Mouse (Mus musculus): Measurements from ENCODE around the gene Olfr1058. TPM values are rescaled to one million over a fixed set of nuclear protein-coding genes. Genes with fewer than 3 reads are reported as not detected.
"Not testable (repeated sequence)": the region's sequence is repeated elsewhere in the genome, so short reads cannot be mapped to it uniquely, and the experiment has no call there.

Olfr1058 gene
- polyA plus RNA-seq (2012; rRNA removed), result not detected in 2 replicates

DNA sequence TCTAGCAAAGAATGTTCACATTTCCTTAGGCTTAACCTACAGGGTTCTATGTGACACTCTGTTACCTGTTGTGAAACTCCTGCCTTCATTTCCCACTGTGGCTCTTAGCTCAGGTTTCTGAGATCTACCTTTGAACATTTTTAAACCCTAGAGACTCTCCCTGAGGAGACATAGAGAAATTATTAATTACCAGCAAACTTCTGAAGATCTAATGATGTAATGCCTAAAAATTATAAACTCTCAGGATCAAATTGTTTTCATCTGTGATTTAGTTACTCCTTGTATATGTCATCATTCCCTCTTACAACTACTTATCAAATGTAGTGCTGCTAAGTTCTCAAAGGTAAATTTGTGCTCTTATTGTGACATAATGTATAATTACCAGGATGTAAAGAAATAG, at the start of gene Olfr1058:
Gene Olfr1058 (minus strand): TSS at position 101 of the 400 bp plus-strand sequence.
- DNase-seq; H3K36me3 ChIP-seq (ENCODE audit: control insufficient read depth, insufficient read depth, low read length); H3K4me1 ChIP-seq (ENCODE audit: control insufficient read depth, insufficient read depth, low read length); H3K27ac ChIP-seq (ENCODE audit: insufficient read depth, low read depth, low read length); H3K4me3 ChIP-seq (ENCODE audit: insufficient read depth, low read depth, low read length); H3K27me3 ChIP-seq (replicated peaks; ENCODE audit: control insufficient read depth, insufficient read depth, low read length): not testable (repeated sequence)

DNA sequence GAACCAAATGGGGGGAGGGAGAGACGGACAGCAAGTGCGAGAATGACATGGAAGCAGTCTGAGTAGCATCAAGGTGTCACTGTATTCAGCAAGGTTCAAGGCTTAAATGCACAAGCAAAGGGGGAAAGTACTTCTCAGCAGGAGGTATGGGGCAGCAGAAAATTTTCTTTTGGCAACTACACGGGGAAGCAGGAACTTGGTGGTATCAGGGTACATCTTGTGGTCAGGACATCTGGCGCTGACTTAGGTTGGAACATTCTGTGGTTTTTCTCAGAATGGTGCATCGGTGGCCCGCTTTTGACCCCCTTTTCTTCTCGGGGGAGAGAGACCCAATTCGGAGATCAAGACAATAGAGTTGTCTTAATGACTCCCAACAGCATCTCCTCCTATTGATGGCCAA, 40.1 kb upstream of the Olfr1058 start:
- DNase-seq; H3K4me1 ChIP-seq (ENCODE audit: control insufficient read depth, insufficient read depth, low read length): not testable (repeated sequence)
- WGBS, result 88% methylated on average over 8 of the region's 8 CpGs

DNA sequence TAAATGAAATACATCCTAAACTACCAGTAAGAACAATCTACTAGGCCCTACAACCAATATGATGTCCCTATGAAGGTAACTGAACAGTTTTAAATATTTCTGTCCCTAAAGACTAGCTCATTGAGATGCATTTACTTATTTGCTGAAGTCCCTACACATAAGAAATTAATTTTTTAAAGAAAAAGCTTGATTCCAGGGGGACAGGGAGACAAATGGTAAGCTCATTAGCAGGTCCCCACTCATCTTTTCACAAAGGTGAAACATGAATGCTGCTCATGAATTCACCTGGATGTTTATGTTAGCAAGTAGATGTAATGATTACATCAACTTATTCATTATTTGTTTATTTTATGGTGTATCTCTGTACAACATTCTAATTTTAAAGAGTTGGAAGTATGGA, 38.3 kb upstream of the Olfr1058 start, which contains the start of gene Olfr1062:
Gene Olfr1062 (minus strand): TSS at position 101 of the 400 bp plus-strand sequence.
- H3K27ac ChIP-seq (ENCODE audit: insufficient read depth, low read depth, low read length); DNase-seq; H3K27me3 ChIP-seq (replicated peaks; ENCODE audit: control insufficient read depth, insufficient read depth, low read length); H3K4me3 ChIP-seq (ENCODE audit: insufficient read depth, low read depth, low read length); H3K36me3 ChIP-seq (ENCODE audit: control insufficient read depth, insufficient read depth, low read length); H3K4me1 ChIP-seq (ENCODE audit: control insufficient read depth, insufficient read depth, low read length): not testable (repeated sequence)

More for the DNA sequence above, 40.1 kb upstream of the Olfr1058 start:
- not testable (repeated sequence) for H3K36me3 ChIP-seq (ENCODE audit: control insufficient read depth, insufficient read depth, low read length); H3K27ac ChIP-seq (ENCODE audit: insufficient read depth, low read depth, low read length); H3K27me3 ChIP-seq (replicated peaks; ENCODE audit: control insufficient read depth, insufficient read depth, low read length); H3K4me3 ChIP-seq (ENCODE audit: insufficient read depth, low read depth, low read length)

DNA sequence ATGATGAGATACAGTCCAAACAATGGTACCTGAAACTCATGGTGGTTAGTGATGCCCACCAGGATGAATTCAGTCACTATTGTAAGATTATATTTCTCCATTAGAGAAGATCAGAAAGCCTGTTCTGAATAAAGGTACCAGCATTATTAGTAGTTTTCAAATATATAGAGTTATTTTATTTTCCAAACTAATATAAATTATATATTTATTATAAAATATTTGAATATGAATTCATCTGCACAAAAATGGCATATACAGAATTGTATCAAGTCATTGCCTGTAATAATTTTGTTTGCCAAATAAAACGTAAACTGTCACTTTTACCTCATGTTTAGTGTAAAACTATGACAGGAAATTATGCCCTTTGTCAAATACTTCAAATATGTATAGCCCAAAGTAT, 25.6 kb upstream of the Olfr1058 start, which contains the start of gene Olfr1061:
Gene Olfr1061 (minus strand): TSS at position 101 of the 400 bp plus-strand sequence.
- Histone ChIP-seq H3K4me3 (ENCODE audit: insufficient read depth, low read depth, low read length) (no peak within 1 kb of the TSS), H3K4me1 (ENCODE audit: control insufficient read depth, insufficient read depth, low read length) (no peaks in the 10 kb centered on the region), H3K27me3 (replicated peaks; ENCODE audit: control insufficient read depth, insufficient read depth, low read length) (no peaks in the 10 kb centered on the region), H3K27ac (ENCODE audit: insufficient read depth, low read depth, low read length) (no peak within 1 kb of the TSS), H3K36me3 (ENCODE audit: control insufficient read depth, insufficient read depth, low read length) (no peaks in the 10 kb centered on the region)
- no peak for DNase-seq
- TF ChIP-seq CTCF (conservative IDR thresholded peaks at IDR 0.05; ENCODE audit: insufficient read depth, insufficient read length, low read depth, low read length) (no peak), POLR2A (IDR thresholded peaks at IDR 0.05; ENCODE audit: low read depth, low read length) (no peak)
- WGBS, result 74% methylated on average over 1 of the region's 1 CpGs

DNA sequence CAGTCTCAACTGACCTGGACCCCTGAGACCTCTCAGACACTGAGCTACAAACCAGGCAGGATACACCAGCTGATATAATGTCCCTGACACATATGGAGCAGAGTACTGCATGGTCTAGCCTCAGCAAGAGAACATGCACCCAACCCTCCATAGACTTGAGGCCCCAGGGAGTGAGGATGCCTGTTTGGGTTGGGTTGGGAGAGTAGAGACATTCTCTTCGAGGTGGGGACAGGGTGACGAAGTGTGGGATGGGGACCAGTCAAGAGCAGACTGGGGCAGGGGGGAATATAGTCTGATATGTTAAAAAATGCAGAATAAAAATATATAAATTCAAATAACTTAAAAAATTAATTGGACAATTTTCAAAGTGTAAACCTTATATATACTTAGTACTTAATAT, 6.8 kb upstream of the Olfr1058 start:
- Histone ChIP-seq H3K4me1 (ENCODE audit: control insufficient read depth, insufficient read depth, low read length) (no peaks in the 10 kb centered on the region), H3K27ac (ENCODE audit: insufficient read depth, low read depth, low read length) (no peak overlapping the region), H3K4me3 (ENCODE audit: insufficient read depth, low read depth, low read length) (no peak overlapping the region), H3K36me3 (ENCODE audit: control insufficient read depth, insufficient read depth, low read length) (no peaks in the 10 kb centered on the region), H3K27me3 (replicated peaks; ENCODE audit: control insufficient read depth, insufficient read depth, low read length) (no peaks in the 10 kb centered on the region)
- DNase-seq, result no peak
- WGBS, result 69% methylated on average over 2 of the region's 2 CpGs
- no peak for TF ChIP-seq CTCF (conservative IDR thresholded peaks at IDR 0.05; ENCODE audit: insufficient read depth, insufficient read length, low read depth, low read length)
- no peak for TF ChIP-seq POLR2A (IDR thresholded peaks at IDR 0.05; ENCODE audit: low read depth, low read length)

DNA sequence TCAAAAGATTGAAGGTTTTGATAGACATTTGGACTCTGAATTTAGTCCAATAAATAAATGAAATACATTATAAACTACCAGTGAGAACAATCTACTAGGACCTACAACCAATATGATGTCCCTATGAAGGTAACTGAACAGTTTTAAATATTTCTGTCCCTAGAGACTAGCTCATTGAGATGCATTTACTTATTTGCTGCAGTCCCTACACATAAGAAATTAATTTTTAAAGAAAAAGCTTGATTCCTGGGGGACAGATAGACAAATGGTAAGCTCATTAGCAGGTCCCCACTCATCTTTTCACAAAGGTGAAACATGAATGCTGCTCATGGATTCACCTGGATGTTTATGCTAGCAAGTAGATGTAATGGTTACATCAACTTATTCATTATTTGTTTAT, 10.1 kb downstream of the Olfr1058 start, which contains the start of gene Olfr1057:
Gene Olfr1057 (minus strand): TSS at position 101 of the 400 bp plus-strand sequence.
- no peak for DNase-seq
- H3K4me1 ChIP-seq (ENCODE audit: control insufficient read depth, insufficient read depth, low read length), result no peaks in the 10 kb centered on the region
- H3K27me3 ChIP-seq (replicated peaks; ENCODE audit: control insufficient read depth, insufficient read depth, low read length), result no peaks in the 10 kb centered on the region
- no peak within 1 kb of the TSS for H3K27ac ChIP-seq (ENCODE audit: insufficient read depth, low read depth, low read length)
- H3K36me3 ChIP-seq (ENCODE audit: control insufficient read depth, insufficient read depth, low read length), result no peaks in the 10 kb centered on the region
- TF ChIP-seq POLR2A (IDR thresholded peaks at IDR 0.05; ENCODE audit: low read depth, low read length) (no peak), CTCF (conservative IDR thresholded peaks at IDR 0.05; ENCODE audit: insufficient read depth, insufficient read length, low read depth, low read length) (no peak)
- no peak within 1 kb of the TSS for H3K4me3 ChIP-seq (ENCODE audit: insufficient read depth, low read depth, low read length)

DNA sequence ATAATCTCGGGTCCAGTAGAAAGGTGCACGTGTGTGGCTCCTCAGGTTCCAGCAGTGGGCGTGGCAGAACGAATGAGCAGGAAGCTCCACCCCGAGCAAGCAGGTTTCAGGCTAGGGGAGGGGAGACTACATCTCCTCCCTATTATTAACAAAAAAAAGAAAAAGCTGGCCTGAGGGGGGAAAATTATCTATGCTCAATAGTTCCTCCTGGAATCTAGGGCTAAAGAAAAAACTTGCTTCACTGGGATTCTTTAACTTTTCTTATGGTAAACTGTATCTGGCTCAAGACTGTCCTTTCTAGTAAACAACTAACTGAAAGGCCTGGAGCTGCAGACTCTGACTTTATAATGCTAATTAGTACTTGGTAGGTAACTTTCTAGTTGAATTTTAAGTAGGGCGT, 22.0 kb downstream of the Olfr1058 start:
- H3K4me1 ChIP-seq (ENCODE audit: control insufficient read depth, insufficient read depth, low read length); H3K4me3 ChIP-seq (ENCODE audit: insufficient read depth, low read depth, low read length); H3K27ac ChIP-seq (ENCODE audit: insufficient read depth, low read depth, low read length); DNase-seq; H3K36me3 ChIP-seq (ENCODE audit: control insufficient read depth, insufficient read depth, low read length); H3K27me3 ChIP-seq (replicated peaks; ENCODE audit: control insufficient read depth, insufficient read depth, low read length): not testable (repeated sequence)
- WGBS, result 100% methylated on average over 1 of the region's 6 CpGs

DNA sequence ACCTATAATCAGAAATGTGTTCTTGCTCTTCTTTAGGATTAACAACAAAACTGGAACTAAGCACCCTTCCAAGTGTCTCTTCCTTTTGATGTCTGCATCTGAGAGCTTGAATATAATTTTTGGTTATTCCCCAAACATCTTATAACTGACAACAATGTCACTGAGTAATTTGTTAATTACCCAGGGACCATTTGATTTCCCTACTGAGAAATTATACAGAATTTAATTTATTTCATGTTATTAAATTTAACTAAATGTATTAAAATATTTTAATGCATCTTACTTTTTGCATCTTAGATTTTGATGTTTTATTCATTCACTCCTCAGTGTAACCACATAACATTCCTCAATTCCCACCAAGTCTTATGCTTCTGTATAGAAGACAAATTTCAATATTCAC, 26.0 kb downstream of the Olfr1058 start, which contains the start of gene Olfr1056:
Gene Olfr1056 (minus strand): TSS at position 101 of the 400 bp plus-strand sequence.
- Histone ChIP-seq H3K4me1 (ENCODE audit: control insufficient read depth, insufficient read depth, low read length) (no peaks in the 10 kb centered on the region), H3K36me3 (ENCODE audit: control insufficient read depth, insufficient read depth, low read length) (no peaks in the 10 kb centered on the region), H3K27ac (ENCODE audit: insufficient read depth, low read depth, low read length) (no peak within 1 kb of the TSS), H3K4me3 (ENCODE audit: insufficient read depth, low read depth, low read length) (no peak within 1 kb of the TSS), H3K27me3 (replicated peaks; ENCODE audit: control insufficient read depth, insufficient read depth, low read length) (no peaks in the 10 kb centered on the region)
- no peak for DNase-seq
- no peak for TF ChIP-seq CTCF (conservative IDR thresholded peaks at IDR 0.05; ENCODE audit: insufficient read depth, insufficient read length, low read depth, low read length)
- no peak for TF ChIP-seq POLR2A (IDR thresholded peaks at IDR 0.05; ENCODE audit: low read depth, low read length)

DNA sequence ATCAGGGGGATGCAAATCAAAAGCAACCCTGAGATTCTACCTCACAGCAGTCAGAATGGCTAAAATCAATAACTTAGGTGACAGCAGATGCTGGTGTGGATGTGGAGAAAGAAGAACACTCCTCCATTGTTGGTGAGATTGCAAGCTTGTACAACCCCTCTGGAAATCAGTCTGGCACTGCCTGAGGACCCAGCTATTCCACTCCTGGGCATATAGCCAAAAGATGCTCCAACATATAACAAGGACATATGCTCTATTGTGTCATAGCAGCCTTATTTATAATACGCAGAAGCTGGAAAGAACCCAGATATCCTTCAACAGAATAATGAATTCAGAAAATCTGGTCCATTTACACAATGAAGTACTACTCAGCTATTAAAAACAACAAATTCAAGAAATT, 36.6 kb downstream of the Olfr1058 start:
- H3K36me3 ChIP-seq (ENCODE audit: control insufficient read depth, insufficient read depth, low read length); DNase-seq; H3K4me1 ChIP-seq (ENCODE audit: control insufficient read depth, insufficient read depth, low read length); H3K4me3 ChIP-seq (ENCODE audit: insufficient read depth, low read depth, low read length); H3K27me3 ChIP-seq (replicated peaks; ENCODE audit: control insufficient read depth, insufficient read depth, low read length); H3K27ac ChIP-seq (ENCODE audit: insufficient read depth, low read depth, low read length): not testable (repeated sequence)
- 94% methylated on average over 1 of the region's 1 CpGs for WGBS

Data from kidney, adult 2 months (tissue).